Comparison of ENCODE assay signal across 28 mouse cellular contexts in the genomic region with DNA sequence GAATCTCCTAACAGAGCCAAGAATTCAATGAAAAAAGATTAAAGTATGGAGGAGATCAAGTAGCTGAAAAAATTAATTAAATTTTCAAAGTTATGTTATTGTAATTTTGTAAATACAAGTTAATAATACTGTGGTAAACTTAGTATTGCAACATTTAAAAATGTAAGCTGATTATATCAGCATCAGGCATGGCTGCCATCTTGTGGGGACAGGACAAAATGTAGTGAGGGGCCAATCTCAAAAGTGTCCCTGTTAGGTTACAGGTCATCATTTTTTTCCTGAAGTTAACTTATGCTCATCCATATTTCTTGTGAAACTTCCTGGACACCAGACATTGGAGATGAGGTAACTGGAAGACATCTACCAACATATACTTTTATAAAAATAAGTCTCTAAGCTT. TPM values are rescaled to one million over a fixed set of nuclear protein-coding genes. Genes with fewer than 3 reads are reported as not detected.
"Had no signal": no experiment of that assay in that cellular context is flagged by ENCODE, and none has a peak within 500 bp of the region (broad histone marks: within the 10 kb centered on the region; RNA-seq: fewer than 3 reads in every experiment).

No protein-coding gene starts in this region.

- DNase-seq: kidney, adult 11 months; kidney, adult 8-10 months; kidney, postnatal 10 days; kidney, postnatal 36 days; layer of hippocampus, adult 9-11 months; left cerebral cortex, postnatal 4 days; liver, postnatal 0 days; lung, postnatal 14 days; lung, postnatal 4 days; retina, postnatal 1 day; right cerebral cortex, postnatal 25 days; spleen, adult 18-20 months; thymus, postnatal 25 days had no signal

- H3K9me3 ChIP-seq: kidney, embryonic 15.5 days; limb, embryonic 15.5 days; lung, embryonic 15.5 days; midbrain, embryonic 12.5 days; midbrain, embryonic 15.5 days; neural tube, embryonic 13.5 days; stomach, embryonic 15.5 days had no signal

- H3K4me3 ChIP-seq: kidney, embryonic 15.5 days; limb, embryonic 12.5 days; limb, embryonic 15.5 days; lung, embryonic 15.5 days; midbrain, embryonic 12.5 days; midbrain, embryonic 15.5 days; myocyte; neural tube, embryonic 13.5 days; stomach, embryonic 15.5 days had no signal

- H3K36me3 ChIP-seq: kidney, embryonic 15.5 days; limb, embryonic 12.5 days; limb, embryonic 15.5 days; lung, embryonic 15.5 days; midbrain, embryonic 12.5 days; midbrain, embryonic 15.5 days; neural tube, embryonic 13.5 days; stomach, embryonic 15.5 days had no signal

- H3K4me1 ChIP-seq: kidney, embryonic 15.5 days; limb, embryonic 12.5 days; lung, embryonic 15.5 days; midbrain, embryonic 12.5 days; neural tube, embryonic 13.5 days; stomach, embryonic 15.5 days had no signal

- ATAC-seq: liver, postnatal 0 days; midbrain, embryonic 15.5 days had no signal

- H3K27ac ChIP-seq: kidney, embryonic 15.5 days; limb, embryonic 12.5 days; limb, embryonic 15.5 days; liver, embryonic 14.5 days; lung, embryonic 15.5 days; midbrain, embryonic 12.5 days; midbrain, embryonic 15.5 days; neural tube, embryonic 13.5 days; stomach, embryonic 15.5 days had no signal

- H3K9ac ChIP-seq: kidney, embryonic 15.5 days; limb, embryonic 12.5 days; limb, embryonic 15.5 days; liver, embryonic 14.5 days; liver, postnatal 0 days; lung, embryonic 15.5 days; midbrain, embryonic 12.5 days; midbrain, embryonic 15.5 days; neural tube, embryonic 13.5 days; stomach, embryonic 15.5 days had no signal

- H3K4me2 ChIP-seq: kidney, embryonic 15.5 days; limb, embryonic 12.5 days; limb, embryonic 15.5 days; liver, embryonic 11.5 days; lung, embryonic 15.5 days; midbrain, embryonic 12.5 days; midbrain, embryonic 15.5 days; neural tube, embryonic 13.5 days; stomach, embryonic 15.5 days had no signal

- H3K27me3 ChIP-seq: midbrain, embryonic 15.5 days had no signal

RNA-seq across cellular contexts. Expression of gene Grid2, which starts 4.9 kb away (rescaled TPM):
- total RNA-seq: megakaryocyte progenitor cell, adult 5-6 weeks; megakaryocyte-erythroid progenitor cell, adult 5-6 weeks; monocyte, adult 5-6 weeks; neutrophil, adult 5-6 weeks had no signal
- polyA plus RNA-seq: liver, embryonic 14.5 days; liver, postnatal 0 days; myocyte had no signal
